Mouse (Mus musculus): ENCODE measurements around the gene Pacsin2.

DNA sequence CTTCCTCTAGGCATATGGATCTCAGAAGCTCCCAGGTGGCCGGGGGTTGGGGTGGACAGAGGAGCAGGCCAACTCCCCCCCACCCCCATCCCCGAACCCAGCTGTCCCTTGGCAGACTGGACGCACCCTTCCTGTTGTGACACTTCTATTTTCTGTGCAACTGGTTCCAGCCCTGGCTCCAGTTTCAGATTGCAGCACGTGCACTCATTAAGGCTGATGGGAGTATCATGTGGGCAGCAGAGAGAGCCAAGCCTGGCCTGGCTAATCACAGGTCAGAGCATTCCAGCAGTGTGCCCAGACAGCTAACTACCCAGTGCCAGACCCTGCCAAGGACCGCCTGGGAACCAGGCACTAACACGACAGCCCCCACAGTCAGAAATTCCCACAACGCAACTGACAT lies 7.1 kb upstream of the Pacsin2 start:
- TF ChIP-seq POLR2A (IDR thresholded peaks at IDR 0.05; ENCODE audit: extremely low read depth, insufficient read depth, low read length), result no peak
- no peak for TF ChIP-seq CTCF (IDR thresholded peaks at IDR 0.05; ENCODE audit: low read depth, low read length)
